Mouse (Mus musculus): ENCODE measurements around the gene Camta1.

- TF ChIP-seq POLR2A (IDR thresholded peaks at IDR 0.05; ENCODE audit: control insufficient read depth, extremely low read depth, insufficient read depth, low read length, poor library complexity) (peak; percentile 97), CTCF (IDR thresholded peaks at IDR 0.05; ENCODE audit: borderline replicate concordance, control insufficient read depth, extremely low read depth, insufficient read depth, low read length, poor library complexity) (peak; percentile 94)
These were observed 947.4 kb downstream of the Camta1 start, which contains the start of the genes Park7 and Tnfrsf9 for GRCm38 (mm10) chr4:150914290-150914733.
